ENCODE assay signal across 8 mouse cellular contexts in the genomic region with DNA sequence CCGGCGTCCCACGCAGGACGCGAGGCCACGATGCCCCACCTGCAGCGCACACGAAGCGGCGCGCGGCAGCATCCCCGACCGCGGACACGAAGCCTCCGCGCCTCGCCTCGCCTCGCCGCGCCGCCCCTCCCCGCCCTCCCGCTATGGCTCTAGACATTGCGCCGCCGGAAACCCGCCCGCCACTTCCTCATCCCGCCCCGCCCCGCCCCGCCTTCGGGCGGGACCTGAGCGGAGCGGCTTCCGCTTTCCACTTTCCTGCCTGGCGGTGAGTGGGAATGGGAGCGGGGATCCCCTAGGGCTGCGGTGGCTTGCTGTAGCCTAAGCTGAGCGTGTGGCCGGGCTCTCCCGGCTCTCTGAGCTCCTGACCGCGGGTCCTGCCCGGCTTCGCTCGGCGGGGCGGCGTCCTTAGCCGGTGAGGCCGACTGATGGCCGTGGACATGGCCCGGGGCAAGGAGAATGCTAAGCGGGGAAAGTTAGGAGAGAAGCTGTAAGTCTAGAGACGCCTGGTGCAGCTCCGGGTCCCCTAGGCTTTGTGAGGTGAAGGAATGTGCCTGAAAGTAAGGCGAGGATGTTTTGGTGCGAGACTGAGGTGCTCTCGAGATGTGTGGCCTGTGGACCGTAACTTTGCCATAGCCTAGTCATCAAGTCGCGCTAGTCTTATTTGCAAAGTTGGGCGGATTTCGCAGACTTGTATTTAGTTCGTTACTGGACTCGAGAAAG. TPM values are rescaled to one million over a fixed set of nuclear protein-coding genes. Genes with fewer than 3 reads are reported as not detected.
DNase-seq lines count a peak whose midpoint lies in the region; ATAC-seq and TF ChIP-seq lines count a peak whose summit lies in the region.

A gene (plus strand): TSS at position 225 of the 720 bp plus-strand sequence.

- peaks cover 27% of the 10 kb centered on the region for H3K4me1 ChIP-seq in heart, embryonic 10.5 days
- peaks cover 45% of the 10 kb centered on the region for H3K4me1 ChIP-seq in kidney, embryonic 15.5 days
- H3K4me1 ChIP-seq in limb, embryonic 15.5 days = peaks cover 26% of the 10 kb centered on the region
- peaks cover 10% of the 10 kb centered on the region; the same call in 1 of the 2 replicates for H3K4me1 ChIP-seq in midbrain, postnatal 0 days (ENCODE audit: insufficient read depth, low read length)

- H3K9ac ChIP-seq in kidney, embryonic 15.5 days = peak within 1 kb of the TSS; percentile 95
- H3K9ac ChIP-seq in limb, embryonic 15.5 days = peak within 1 kb of the TSS; percentile 100
- H3K9ac ChIP-seq in midbrain, postnatal 0 days (replicated peaks; ENCODE audit: low read length, poor library complexity, severe bottlenecking) = peak within 1 kb of the TSS; percentile 64

- TF ChIP-seq CTCF in brain, embryonic 14.5 days (IDR thresholded peaks at IDR 0.05; ENCODE audit: borderline replicate concordance, extremely low read depth, insufficient read depth, insufficient read length) = no peak
- TF ChIP-seq CTCF in midbrain, postnatal 0 days (IDR thresholded peaks at IDR 0.05) = no peak

- no peaks in the 10 kb centered on the region; the same call in 1 of the 2 replicates for H3K27me3 ChIP-seq in heart, embryonic 10.5 days (ENCODE audit: insufficient read depth, poor library complexity, severe bottlenecking)
- H3K27me3 ChIP-seq in kidney, embryonic 15.5 days = no peaks in the 10 kb centered on the region
- no peaks in the 10 kb centered on the region for H3K27me3 ChIP-seq in limb, embryonic 15.5 days
- no peaks in the 10 kb centered on the region for H3K27me3 ChIP-seq in midbrain, postnatal 0 days (ENCODE audit: insufficient read depth, low read length)

- peak; percentile 93 for DNase-seq in CD4-positive helper T cell, adult 2 months (ENCODE audit: low read depth, low spot score)
- DNase-seq in brain, embryonic 14.5 days (ENCODE audit: low read depth) = peak; percentile 95
- peak; percentile 95 for DNase-seq in heart, embryonic 10.5 days (ENCODE audit: low spot score)
- DNase-seq in midbrain, postnatal 0 days (ENCODE audit: low spot score) = peak; percentile 94
- peak; percentile 83 to 91 for DNase-seq in spleen, postnatal 10 days (ENCODE audit: low spot score in 2 of 2)

- peaks cover 14% of the 10 kb centered on the region for H3K36me3 ChIP-seq in heart, embryonic 10.5 days
- peaks cover 11% of the 10 kb centered on the region for H3K36me3 ChIP-seq in kidney, embryonic 15.5 days
- peaks cover 10% of the 10 kb centered on the region for H3K36me3 ChIP-seq in limb, embryonic 15.5 days
- H3K36me3 ChIP-seq in midbrain, postnatal 0 days (ENCODE audit: insufficient read depth, low read length) = peaks cover 2% of the 10 kb centered on the region; the same call in 1 of the 2 replicates

- H3K9me3 ChIP-seq in heart, embryonic 10.5 days = no peaks in the 10 kb centered on the region
- no peaks in the 10 kb centered on the region for H3K9me3 ChIP-seq in kidney, embryonic 15.5 days (replicated peaks)
- no peaks in the 10 kb centered on the region for H3K9me3 ChIP-seq in limb, embryonic 15.5 days
- no peaks in the 10 kb centered on the region for H3K9me3 ChIP-seq in midbrain, postnatal 0 days (ENCODE audit: low read length)

- ATAC-seq in erythroblast, adult 5-6 weeks (replicated peaks; ENCODE audit: low FRiP score, poor library complexity, severe bottlenecking) = peak; percentile 93
- peak; percentile 97 for ATAC-seq in kidney, embryonic 15.5 days (replicated peaks; ENCODE audit: low FRiP score)
- ATAC-seq in limb, embryonic 15.5 days (ENCODE audit: insufficient number of reproducible peaks, low FRiP score, low TSS enrichment, low read depth) = peak; percentile 95
- peak; percentile 95 for ATAC-seq in midbrain, postnatal 0 days (ENCODE audit: low FRiP score)

- peak within 1 kb of the TSS; percentile 87 for H3K4me3 ChIP-seq in heart, embryonic 10.5 days
- peak within 1 kb of the TSS; percentile 83 for H3K4me3 ChIP-seq in kidney, embryonic 15.5 days (replicated peaks)
- H3K4me3 ChIP-seq in limb, embryonic 15.5 days = peak within 1 kb of the TSS; percentile 97
- peak within 1 kb of the TSS; percentile 61 for H3K4me3 ChIP-seq in midbrain, postnatal 0 days (ENCODE audit: low read depth, low read length)

- peak within 1 kb of the TSS; percentile 96 for H3K27ac ChIP-seq in heart, embryonic 10.5 days
- H3K27ac ChIP-seq in kidney, embryonic 15.5 days = peak within 1 kb of the TSS; percentile 99
- H3K27ac ChIP-seq in limb, embryonic 15.5 days = peak within 1 kb of the TSS; percentile 96
- peak within 1 kb of the TSS; percentile 72 for H3K27ac ChIP-seq in midbrain, postnatal 0 days (ENCODE audit: low read depth, low read length)

- peak; percentile 97 for TF ChIP-seq POLR2A in brain, embryonic 14.5 days (IDR thresholded peaks at IDR 0.05; ENCODE audit: borderline replicate concordance, extremely low read depth, insufficient read depth, insufficient read length, poor library complexity, severe bottlenecking)

- peak within 1 kb of the TSS; percentile 68 for H3K4me2 ChIP-seq in kidney, embryonic 15.5 days
- peak within 1 kb of the TSS; percentile 60 for H3K4me2 ChIP-seq in limb, embryonic 15.5 days
- peak within 1 kb of the TSS; percentile 75 for H3K4me2 ChIP-seq in midbrain, postnatal 0 days (ENCODE audit: low read depth, low read length, poor library complexity, severe bottlenecking)

- under 1% methylated on average over 71 of the region's 71 CpGs for WGBS in heart, embryonic 10.5 days
- WGBS in kidney, embryonic 15.5 days = under 1% methylated on average over 71 of the region's 71 CpGs
- under 1% methylated on average over 70 of the region's 71 CpGs for WGBS in limb, embryonic 15.5 days
- WGBS in midbrain, postnatal 0 days = under 1% methylated on average over 49 of the region's 71 CpGs

RNA-seq across cellular contexts. Expression of the gene that starts here (rescaled TPM):
- polyA plus RNA-seq in brain, embryonic 14.5 days (2012; rRNA removed) = 30.3 and 33.9 TPM in 2 replicates
- 12.7 and 19.0 TPM in 2 replicates for total RNA-seq in erythroblast, adult 5-6 weeks (2015; ENCODE audit: low replicate concordance)
- total RNA-seq in erythroblast, adult 5-6 weeks (2017; ENCODE audit: low replicate concordance) = 25.9 and 41.3 TPM in 2 replicates
- 28.4 and 39.1 TPM in 2 replicates for polyA plus RNA-seq in heart, embryonic 10.5 days (2016; fragmentation: Nextera tagmentation; extraction: Ambion mirVana)
- 76.2 and 79.8 TPM in 2 replicates for polyA plus RNA-seq in kidney, embryonic 15.5 days (2015; fragmentation: Nextera tagmentation; extraction: Ambion mirVana)
- 52.2 and 55.3 TPM in 2 replicates for polyA plus RNA-seq in limb, embryonic 15.5 days (2015; fragmentation: Nextera tagmentation; extraction: Ambion mirVana)
- 24.0 and 28.8 TPM in 2 replicates for total RNA-seq in midbrain, postnatal 0 days (2014; rRNA removed)
- polyA plus RNA-seq in midbrain, postnatal 0 days (2015; fragmentation: Nextera tagmentation; extraction: Ambion mirVana) = 29.5 and 30.5 TPM in 2 replicates

Comparison
In these comparisons a context has a peak if more than half of its experiments do, and no peak if none do; other contexts are left out.
1. Peak in every context shown above with its lines: DNase-seq, ATAC-seq, H3K4me3 ChIP-seq and H3K27ac ChIP-seq.